Mouse (Mus musculus): ENCODE results near the gene Lhx1. TPM values are rescaled to one million over a fixed set of nuclear protein-coding genes. Genes with fewer than 3 reads are reported as not detected.

The Lhx1 gene
- polyA plus RNA-seq (2012; ENCODE audit: low replicate concordance), result not detected in 2 replicates

DNA sequence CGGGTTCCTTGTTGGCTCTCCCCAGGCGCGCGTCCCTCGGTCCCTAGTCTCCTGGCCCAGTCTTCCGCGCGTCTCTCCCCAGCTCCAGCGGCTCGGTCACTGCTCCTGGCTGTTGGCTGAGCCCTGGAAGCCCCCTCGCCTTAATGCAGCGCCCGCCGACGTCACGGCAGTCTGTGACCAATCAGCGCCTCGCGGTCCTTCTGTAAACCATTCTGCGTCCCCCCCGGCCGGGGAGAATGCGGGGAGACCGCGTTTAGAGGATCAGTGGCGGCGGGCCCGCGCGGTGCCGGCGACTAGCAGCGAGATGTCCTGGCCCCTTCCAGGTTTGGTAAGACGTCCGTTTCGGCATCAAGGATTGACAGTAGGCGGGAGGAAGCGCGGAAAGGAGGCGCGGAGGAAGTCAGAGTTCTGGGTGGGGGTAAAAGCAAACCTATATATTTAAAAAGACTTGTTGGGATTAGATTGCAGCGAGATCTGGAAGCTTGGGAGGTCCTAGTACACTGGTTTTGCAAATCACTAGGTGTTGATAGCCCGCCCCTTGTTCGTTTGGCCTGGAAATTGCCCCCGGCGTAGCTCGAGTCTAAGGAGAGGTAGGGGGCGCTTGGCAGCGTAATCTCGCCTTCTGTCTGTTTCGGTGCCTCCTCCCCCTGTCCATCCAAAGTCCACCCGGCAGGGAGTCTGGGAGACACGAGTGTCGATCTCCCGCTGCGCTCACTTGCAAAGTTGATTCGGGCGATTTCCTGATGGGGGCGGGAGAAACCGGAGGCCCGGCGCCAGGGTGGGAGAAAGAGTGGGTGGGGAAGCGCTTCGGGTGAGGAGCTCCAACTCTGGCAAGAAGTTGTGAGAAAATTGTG is at the start of gene Lhx1:
Gene Lhx1, minus strand, starts transcription at position 115 of the 854 bp plus-strand sequence.

GRCm38 (mm10) chr11:84513171-84514116 is 11.9 kb downstream of the Lhx1 start, which contains the start of gene Aatf:
Gene Aatf (minus strand): TSS chr11:84513522.

Other genes starting within 250 kb of the Lhx1 start
- gene Aatf, start 12.0 kb downstream of the Lhx1 start, polyA plus RNA-seq (2012; ENCODE audit: low replicate concordance), result 16.3 and 16.7 TPM in 2 replicates